Mouse (Mus musculus) bone marrow, adult 2 months (tissue): ENCODE results near the gene Cstb.

ENCODE experiments used
- CTCF ChIP-seq: fragments of 200-500 bp; IDR thresholded peaks from 2 replicates; pipeline ENCODE4 v1.5.1; 2011; ENCODE audit warnings: low read length, control low read depth; ENCODE audit not compliant: control insufficient read depth, insufficient read depth
- POLR2A ChIP-seq: fragments of 200-500 bp; IDR thresholded peaks from 2 replicates; pipeline ENCODE4 v1.6.1; 2011; ENCODE audit warnings: low read depth, mild to moderate bottlenecking, control low read depth, low read length, borderline replicate concordance; ENCODE audit not compliant: control insufficient read depth

DNA sequence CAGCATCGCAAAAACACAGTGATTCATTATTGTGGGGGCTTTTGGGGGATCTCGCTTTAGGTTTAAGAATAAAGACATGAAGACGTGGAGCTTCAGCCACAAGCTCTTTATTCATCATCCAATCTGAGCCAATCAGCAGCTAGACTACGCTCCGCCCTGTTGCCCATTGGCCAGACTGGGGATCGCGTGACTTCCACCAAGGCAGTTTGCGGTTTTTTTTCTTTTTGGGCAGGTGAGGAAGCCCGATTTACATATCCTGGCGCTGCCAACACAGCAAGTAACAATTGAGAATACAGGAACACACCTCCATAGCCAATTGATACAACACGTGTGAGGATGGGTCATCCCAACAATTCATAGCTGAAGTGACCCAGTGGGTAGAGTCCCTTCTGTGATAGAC lies 2.6 kb downstream of the Cstb start:
- TF ChIP-seq CTCF (no peak), POLR2A (no peak)
